Mouse (Mus musculus) fibroblast of lung, adult 2 months (primary cell): ENCODE data around the gene Hacl1.
A peak's percentile ranks its signal among the peaks of the same experiment; 100 is the strongest.

Source experiments
- DNase-seq: peaks from one replicate; pipeline ENCODE4 v3.0.0-alpha.2; 2011; ENCODE audit warnings: low read depth

The Hacl1 gene

DNA sequence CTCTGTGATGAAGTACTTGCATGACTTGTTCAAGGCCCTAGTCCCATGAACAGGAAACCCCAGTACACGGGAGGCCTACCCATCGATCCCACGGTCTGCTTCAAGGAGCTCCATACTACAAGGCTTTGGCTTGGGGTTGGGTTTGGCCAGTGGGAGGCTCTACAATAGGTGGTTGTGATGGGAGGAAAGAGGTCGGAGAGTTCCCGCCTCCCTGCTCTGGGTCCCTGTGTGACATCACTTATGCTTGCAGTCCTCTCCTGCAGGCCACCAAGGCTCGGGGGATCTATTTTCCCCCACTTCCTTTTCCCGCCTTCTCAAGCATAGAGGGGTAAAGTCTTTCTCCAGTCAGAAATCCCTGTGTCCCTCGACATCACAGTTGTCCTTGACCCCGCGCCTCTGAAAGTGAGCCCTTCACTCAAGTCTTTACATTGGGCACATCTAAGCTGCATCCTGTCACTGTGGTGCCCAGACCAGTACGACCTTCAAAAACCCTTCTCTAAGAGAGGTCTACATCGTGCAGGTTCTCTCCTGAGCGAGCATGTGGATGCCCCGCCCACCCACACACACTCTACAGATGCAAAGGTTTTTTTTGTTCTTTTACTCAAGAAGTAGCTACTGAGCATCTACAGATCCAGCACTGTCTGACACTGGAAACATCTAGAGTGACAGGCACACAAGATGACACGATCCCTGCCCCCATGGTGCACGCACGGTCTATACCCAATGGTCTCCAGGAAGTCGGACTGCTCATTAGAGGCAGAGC is 66.0 kb downstream of the Hacl1 start:
- DNase-seq = no peak

GRCm38 (mm10) chr14:31572561-31573175 is 68.4 kb downstream of the Hacl1 start:
- DNase-seq = no peak

GRCm38 (mm10) chr14:31571419-31571818 is 69.7 kb downstream of the Hacl1 start:
- DNase-seq = no peak

DNA sequence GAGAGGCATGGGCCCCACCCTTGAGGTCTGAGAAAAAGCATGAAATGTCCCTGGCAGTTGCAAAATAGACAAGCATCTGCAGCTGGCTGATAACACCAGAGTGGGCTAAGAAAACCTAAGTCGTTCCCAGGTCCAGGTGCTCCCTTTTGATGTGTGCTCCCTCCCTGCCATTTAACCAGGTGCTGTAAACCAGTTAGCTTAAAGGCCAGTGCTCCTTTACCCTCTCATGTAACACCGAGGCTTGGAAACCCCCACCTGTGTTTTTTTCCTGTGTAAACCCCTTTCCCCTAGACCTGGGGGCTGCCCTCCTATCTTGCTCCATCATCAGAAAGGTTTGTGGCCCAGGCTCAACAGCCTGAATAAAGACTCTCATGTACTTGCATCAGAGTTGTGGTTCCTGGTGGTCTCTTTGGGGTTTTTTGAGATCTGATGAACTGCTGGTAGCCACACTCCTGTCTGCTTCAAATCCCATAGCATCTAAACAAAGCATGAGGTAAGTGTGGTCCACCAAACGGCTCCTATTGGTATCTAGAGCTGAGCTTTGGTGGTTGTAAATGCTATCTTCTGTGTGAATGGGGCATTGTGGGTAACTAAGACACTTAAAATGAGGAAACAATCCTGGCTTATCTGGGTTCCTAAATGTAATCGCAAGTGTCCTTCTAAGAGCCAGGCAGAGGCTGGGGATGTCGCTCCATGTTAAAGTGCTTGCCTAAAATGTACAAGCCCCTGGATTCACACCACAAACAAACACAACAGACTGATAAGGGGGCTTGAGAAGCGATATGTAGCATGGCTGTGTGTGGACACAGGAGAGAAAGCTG is 70.7 kb downstream of the Hacl1 start:
- no peak for DNase-seq

DNA sequence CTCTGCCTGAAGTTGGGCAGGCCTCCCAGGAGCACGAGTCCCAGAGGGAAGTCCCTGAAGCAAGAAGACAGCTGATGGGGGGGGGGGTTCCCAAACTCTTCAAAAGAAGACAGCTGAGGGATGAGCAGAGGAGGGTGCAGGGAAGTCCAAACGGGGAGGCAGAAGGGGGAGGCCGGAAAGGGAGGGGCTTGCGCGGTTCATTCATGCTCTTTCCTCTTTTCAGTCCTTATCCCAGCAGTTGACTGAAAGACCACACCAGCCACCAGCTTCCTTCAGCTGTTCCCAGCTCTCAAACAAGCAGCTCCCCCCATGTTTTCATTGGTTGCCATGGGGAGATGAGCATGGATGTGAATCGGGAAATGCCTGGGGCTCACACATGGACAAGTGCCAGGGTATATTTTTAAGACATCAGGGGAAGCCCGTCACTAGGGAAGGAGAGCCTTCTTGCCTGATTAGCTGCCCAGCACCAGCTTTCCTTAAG is 71.9 kb downstream of the Hacl1 start:
- no peak for DNase-seq

- no peak for DNase-seq
Measured at GRCm38 (mm10) chr14:31565478-31566212, 75.4 kb downstream of the Hacl1 start.

- DNase-seq = peak; percentile 17
Measured at GRCm38 (mm10) chr14:31564452-31565179, 76.5 kb downstream of the Hacl1 start.

- no peak for DNase-seq
Measured at GRCm38 (mm10) chr14:31560886-31561285, 80.2 kb downstream of the Hacl1 start.

GRCm38 (mm10) chr14:31559216-31559615 is 81.9 kb downstream of the Hacl1 start:
- no peak for DNase-seq

DNA sequence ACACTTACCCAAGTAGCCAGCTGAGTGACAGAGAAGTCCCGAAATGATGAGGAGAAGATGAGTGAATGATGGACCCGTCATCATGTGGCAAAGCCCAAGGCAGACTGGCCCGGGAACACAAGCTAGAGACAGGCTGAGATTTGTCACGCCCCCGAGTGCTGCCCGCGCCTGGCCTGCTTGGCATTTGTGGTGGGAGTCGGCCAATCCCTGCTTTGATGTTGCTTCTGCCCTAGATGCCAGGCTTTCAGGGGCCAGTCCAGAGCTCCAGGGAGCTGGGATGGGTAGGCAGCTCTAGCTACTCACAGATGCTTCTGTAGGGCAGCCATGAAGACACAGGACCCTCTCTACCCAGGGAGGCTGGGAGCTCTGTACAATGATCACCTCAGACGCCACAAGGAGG is 83.3 kb downstream of the Hacl1 start:
- DNase-seq = no peak

DNA sequence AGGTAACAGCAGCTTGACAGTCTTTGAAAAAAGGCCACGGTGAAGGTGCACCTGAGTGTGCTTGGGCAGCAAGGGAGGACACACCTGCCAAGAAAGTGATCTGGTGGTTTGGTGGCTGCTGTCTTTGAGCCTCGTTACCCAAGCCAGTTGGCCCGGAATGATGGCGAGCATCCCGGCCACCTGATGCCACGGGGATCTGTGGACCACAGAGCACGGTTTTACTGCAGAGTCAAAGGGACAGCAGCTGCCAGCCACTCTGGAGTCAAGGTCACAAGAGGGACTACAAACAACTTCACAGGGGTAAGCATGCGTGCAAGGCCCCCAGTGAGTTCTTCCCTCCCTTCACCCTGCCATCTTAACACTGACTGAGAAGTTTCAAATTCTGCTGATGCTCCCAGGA is 83.8 kb downstream of the Hacl1 start:
- no peak for DNase-seq

- no peak for DNase-seq
Measured at GRCm38 (mm10) chr14:31556526-31557260, 84.4 kb downstream of the Hacl1 start.

DNA sequence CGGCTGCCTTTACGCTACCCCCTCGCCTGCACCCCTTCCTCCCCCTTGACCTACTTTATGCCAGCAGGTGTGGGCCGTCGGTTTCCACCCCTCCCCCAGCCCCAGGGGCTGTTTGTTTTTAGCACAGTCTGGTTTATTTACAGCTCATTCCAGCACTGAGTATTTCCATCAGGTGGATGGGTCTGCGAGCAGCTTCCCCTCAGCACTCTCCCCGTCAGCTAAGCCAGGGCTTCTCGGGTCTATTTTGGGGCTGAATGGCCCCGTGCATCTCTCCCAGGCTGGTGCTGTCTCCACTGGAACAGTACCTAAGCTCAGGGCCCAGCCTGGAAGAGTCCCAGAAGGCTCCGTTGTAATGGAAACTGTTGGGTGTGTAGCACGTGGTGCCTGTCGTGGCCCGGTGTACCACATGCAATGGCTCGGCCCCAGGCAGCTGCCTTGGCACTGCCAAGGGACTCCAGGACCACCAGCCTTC is 85.1 kb downstream of the Hacl1 start:
- DNase-seq = no peak

GRCm38 (mm10) chr14:31555021-31555420 is 86.1 kb downstream of the Hacl1 start:
- no peak for DNase-seq
